Mouse (Mus musculus) urinary bladder, adult 18-20 months (tissue): Measurements from ENCODE around the gene Trim9.

Experiments
- DNase-seq, 2 experiments: peaks; one replicate each; pipeline ENCODE4 v3.0.0; 2022; ENCODE audit warnings: low spot score in 2 of 2, mixed read lengths in 2 of 2

Gene Trim9

GRCm38 (mm10) chr12:70262271-70262953 lies 85.0 kb downstream of the Trim9 start:
- no peak for DNase-seq

- no peak for DNase-seq
Measured at GRCm38 (mm10) chr12:70251210-70251884, 96.1 kb downstream of the Trim9 start.

- DNase-seq = no peak
Measured at GRCm38 (mm10) chr12:70249616-70250157, 97.7 kb downstream of the Trim9 start.

GRCm38 (mm10) chr12:70247683-70248474 lies 99.5 kb downstream of the Trim9 start:
- DNase-seq = no peak

- DNase-seq = no peak
Measured at GRCm38 (mm10) chr12:70242550-70242949, 104.9 kb downstream of the Trim9 start.

GRCm38 (mm10) chr12:70239741-70240140 lies 107.7 kb downstream of the Trim9 start:
- no peak for DNase-seq

GRCm38 (mm10) chr12:70238604-70239003 lies 108.8 kb downstream of the Trim9 start:
- no peak for DNase-seq

GRCm38 (mm10) chr12:70234938-70235484 lies 112.4 kb downstream of the Trim9 start:
- DNase-seq = peak; percentile 37 to 48

GRCm38 (mm10) chr12:70234411-70234810 lies 113.0 kb downstream of the Trim9 start:
- peak in 1 of 2 experiments; percentile 16 for DNase-seq

GRCm38 (mm10) chr12:70233637-70234315 lies 113.6 kb downstream of the Trim9 start:
- no peak for DNase-seq

- no peak for DNase-seq
Measured at GRCm38 (mm10) chr12:70232020-70232544, 115.3 kb downstream of the Trim9 start.

GRCm38 (mm10) chr12:70231294-70231693 lies 116.1 kb downstream of the Trim9 start, which contains the start of gene Pygl:
TSS of gene Pygl (minus strand) at chr12:70231488.
- no peak for DNase-seq

GRCm38 (mm10) chr12:70228155-70228554 lies 119.3 kb downstream of the Trim9 start:
- no peak for DNase-seq

GRCm38 (mm10) chr12:70227121-70227932 lies 120.1 kb downstream of the Trim9 start:
- peak; percentile 77 to 83 for DNase-seq

- DNase-seq = no peak
Measured at GRCm38 (mm10) chr12:70226655-70227054, 120.8 kb downstream of the Trim9 start.

GRCm38 (mm10) chr12:70223331-70223730 lies 124.1 kb downstream of the Trim9 start:
- no peak for DNase-seq

GRCm38 (mm10) chr12:70221425-70221824 lies 126.0 kb downstream of the Trim9 start:
- DNase-seq = no peak

- DNase-seq = no peak
Measured at GRCm38 (mm10) chr12:70218795-70219540, 128.4 kb downstream of the Trim9 start.

- DNase-seq = no peak
Measured at GRCm38 (mm10) chr12:70216229-70216800, 131.1 kb downstream of the Trim9 start.
